Mouse (Mus musculus) left cerebral cortex, postnatal 25 days (tissue): ENCODE data around the gene 4930502E18Rik. TPM values are rescaled to one million over a fixed set of nuclear protein-coding genes. Genes with fewer than 3 reads are reported as not detected.
"Not testable (repeated sequence)": the region's sequence is repeated elsewhere in the genome, so short reads cannot be mapped to it uniquely, and the experiment has no call there.

Source experiments
- DNase-seq, 2 experiments: peaks; one replicate each; pipeline ENCODE4 v3.0.0; 2022; ENCODE audit warnings: low spot score in 2 of 2, mixed read lengths in 1 of 2
- intact Hi-C: fragments of 180-260 bp; cut with DNase I; formaldehyde crosslinking; loops from one replicate; pipeline ENCODE4 v1.15.1; 2025
- total RNA-seq, 2 experiments: library from RNA; stranded (reverse); gene quantifications; 2 replicates each; pipeline ENCODE4 v1.2.3; 2021

Gene 4930502E18Rik
- total RNA-seq, result under 1 TPM; 0.25 to 0.30 TPM

DNA sequence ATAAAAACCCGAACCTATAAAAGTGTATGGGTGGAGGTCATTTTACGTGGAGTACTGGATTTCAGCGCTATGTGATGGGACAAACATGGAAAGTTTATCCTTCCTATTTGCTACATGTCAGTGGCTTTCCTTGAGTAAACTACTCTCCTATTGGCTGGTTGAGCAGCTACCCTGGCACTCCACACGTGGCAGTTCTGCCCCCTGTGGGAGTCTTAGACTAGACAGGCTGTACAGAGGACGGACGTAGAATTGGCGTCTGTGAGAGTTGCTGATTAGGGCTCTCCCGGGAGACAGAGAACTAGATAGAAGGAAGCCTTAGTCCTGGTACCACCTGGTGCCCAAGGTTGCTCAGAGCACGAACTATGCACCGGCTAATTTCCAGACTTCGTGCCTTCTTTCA is at the start of gene 4930502E18Rik:
TSS of gene 4930502E18Rik (plus strand) at position 231 of the 400 bp plus-strand sequence.
- no peak for DNase-seq
- intact Hi-C loops, result no loop called here

DNA sequence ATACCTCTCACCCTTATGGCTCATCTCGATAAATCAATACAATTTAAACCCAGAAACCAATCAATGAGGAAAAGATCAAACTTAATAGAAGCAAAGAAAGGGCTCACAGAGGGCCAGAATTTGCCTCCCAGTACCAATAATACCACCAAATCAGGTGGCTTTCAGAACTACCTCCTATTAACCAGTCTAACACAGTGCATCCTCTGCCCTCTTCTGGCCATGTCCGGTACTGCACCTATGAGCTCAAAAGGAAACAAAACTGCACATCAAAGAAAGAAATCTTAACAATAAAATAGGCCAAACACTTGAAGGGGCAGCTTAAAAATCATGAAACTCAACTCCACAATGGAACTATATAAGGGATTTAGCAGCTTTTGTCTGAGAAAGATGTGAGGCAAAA is 47.7 kb upstream of the 4930502E18Rik start:
- peak; percentile 52 to 76 for DNase-seq
- intact Hi-C loops, result not testable (repeated sequence)

GRCm38 (mm10) chrX:53682650-53683049 is 42.0 kb upstream of the 4930502E18Rik start:
- DNase-seq, intact Hi-C loops: not testable (repeated sequence)

GRCm38 (mm10) chrX:53684676-53685075 is 40.0 kb upstream of the 4930502E18Rik start:
- DNase-seq, intact Hi-C loops: not testable (repeated sequence)

DNA sequence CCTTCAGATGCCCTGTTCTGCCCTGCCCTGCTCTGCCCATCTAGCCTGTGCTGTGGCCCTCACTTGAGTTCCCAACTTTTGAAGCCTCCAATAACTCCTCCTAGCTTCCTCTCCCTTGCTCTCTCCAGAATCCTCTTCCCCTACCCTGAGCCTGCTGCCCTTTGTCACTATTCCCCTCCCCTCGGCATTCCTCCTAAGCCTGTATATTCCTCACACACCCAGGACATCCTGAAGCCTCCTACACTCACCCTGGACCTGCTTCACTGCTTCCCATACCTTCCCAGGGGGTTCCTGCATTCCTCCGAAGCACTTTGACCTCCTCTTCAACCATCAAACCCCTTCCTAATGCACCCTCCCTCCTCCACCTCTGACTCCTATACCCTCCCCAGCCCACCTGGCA is 32.6 kb upstream of the 4930502E18Rik start:
- no peak for DNase-seq
- intact Hi-C loops, result no loop called here

DNA sequence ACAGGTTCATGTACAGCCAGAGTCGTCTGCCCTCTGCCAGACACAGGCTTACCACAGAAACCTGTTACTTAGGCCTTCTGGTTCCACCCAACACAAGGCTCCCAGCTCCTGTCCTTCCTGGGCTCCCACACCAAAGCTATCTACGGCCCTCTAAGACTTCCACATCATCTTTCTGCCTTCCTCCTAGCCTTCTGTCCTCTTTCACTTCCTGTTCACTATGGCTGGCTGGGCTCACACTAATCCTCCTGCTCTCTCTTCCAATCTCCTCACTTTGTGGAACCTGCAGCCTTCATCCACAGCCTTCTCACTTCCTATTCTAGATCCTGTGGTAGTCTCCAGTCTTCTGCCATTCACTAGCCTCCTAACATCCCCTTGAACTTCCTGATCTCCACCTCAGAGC is 31.5 kb upstream of the 4930502E18Rik start:
- intact Hi-C loops, result no loop called here
- DNase-seq, result no peak

DNA sequence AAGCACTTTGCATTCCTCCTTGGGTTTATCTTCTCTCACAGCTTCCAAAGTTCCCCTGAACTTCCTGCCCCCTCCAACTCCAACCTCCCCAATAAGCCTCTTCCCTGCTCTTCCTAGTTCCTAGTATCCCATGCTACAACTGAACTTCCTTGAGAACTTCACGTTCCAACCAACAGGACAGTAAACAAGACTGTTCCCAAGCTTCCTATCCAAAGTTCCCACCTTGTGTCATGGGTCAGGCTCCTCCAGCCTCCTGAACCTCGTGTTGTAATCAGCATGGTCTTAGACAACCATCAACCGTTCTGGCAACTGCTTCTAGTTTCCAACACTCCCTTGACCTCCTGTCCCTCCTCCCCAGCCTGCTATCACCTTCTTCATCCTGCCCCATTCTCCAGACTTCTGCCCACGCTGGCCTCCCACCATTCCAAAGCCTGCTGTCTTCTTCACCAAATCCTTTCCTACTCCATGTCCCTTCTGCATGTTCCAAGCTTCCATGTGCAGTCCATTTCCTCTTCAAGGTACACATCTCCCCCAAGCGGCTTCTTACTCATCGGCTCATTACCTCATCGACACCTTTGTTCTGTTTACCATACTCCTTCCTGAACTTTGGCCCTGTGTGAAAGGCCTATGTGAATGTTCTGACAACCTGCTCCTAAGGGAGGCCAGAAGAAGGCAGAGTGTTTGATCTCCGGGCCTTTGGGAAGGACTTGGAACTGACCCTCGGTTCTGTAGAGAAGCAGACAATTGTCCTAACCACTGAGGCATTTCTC is 30.4 kb upstream of the 4930502E18Rik start:
- DNase-seq, result no peak
- intact Hi-C loops, result no loop called here

DNA sequence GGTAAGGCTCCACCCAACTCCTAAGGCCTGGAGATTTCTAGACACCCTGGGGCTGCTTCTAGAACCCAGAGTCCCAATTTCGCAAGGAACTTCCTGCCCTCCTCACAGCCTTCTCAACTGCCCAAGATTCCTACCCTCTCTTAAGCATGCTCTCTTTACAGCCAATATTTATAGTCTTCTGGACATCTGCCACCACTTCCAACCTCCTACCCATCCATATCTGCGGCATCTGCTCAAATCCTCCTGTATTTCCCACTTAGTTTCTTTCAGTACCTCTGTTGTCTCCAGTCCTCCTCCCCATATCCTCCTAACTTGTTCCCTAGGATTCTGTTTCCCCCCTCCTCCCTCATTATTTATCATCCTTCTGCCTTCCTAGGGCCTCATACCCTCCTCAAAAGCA is 25.4 kb upstream of the 4930502E18Rik start:
- DNase-seq, result peak in 1 of 2 experiments; percentile 65
- intact Hi-C loops, result no loop called here

- intact Hi-C loops, result no loop called here
- no peak for DNase-seq
Measured at GRCm38 (mm10) chrX:53702673-53703072, 22.0 kb upstream of the 4930502E18Rik start.

- intact Hi-C loops, result no loop called here
- DNase-seq, result no peak
Measured at GRCm38 (mm10) chrX:53715942-53716322, 8.7 kb upstream of the 4930502E18Rik start.

DNA sequence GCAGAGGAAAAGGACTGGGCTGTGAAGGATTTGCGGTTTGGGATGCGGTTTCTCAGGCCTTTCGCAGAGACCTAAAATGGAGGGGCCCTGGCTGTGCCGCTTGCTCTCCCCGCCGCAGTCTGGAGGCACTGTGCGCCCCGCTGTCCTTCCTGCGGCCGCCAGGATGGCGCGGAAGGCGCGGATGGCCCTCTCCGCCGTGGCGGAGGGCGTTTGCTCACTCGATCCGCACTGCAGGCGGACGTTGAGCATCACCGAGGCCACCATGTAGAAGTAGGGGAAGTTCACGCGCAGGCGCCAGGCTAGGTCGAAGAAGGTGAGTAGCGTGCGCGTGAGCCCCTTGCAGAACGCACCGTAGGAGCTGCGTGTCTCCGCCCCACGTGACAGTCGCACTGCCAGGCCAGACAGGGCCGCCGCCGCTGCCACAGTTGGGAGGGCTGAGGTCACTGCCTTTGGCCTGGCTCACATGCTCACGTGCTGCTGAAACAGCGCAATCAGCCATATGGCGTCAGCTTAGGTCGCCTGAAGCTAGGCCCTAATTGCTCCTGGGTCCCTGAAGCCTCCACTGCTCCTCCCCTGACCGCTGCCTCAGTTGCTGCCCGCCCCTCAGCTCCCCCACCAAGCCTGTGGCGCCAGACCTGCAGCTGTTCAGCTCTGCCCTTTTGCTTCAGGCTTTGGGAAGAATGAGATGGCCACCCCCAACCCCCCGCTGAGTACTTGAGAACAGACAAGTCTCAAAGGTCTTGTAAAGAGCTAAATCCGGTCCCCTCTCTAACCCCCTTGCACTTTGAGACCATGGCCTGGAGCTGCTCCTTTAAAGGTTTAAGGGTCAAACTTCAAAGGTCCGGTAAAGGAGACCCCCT is 8.1 kb upstream of the 4930502E18Rik start:
- intact Hi-C loops, result no loop called here
- DNase-seq, result peak; percentile 43 to 52

DNA sequence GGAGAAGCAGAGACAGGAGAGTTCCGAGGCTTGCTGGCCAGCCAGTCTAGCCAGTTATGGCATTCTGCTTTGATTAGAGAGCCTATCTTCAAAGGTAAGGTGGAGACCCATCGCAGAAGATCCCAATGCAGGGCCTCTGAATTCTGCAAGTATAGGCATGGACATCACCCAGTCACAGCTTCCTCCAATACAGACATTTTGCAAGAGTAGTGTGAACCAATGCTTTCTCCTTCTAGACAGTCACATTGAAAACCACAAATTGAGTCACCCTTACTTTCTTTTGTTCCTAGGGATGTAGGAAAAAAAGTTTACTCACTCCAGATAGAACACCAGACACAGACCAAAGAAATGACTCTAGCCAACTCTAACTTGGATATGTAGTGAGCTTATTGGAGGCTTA is 4.3 kb downstream of the 4930502E18Rik start:
- no peak for DNase-seq
- intact Hi-C loops, result no loop called here

DNA sequence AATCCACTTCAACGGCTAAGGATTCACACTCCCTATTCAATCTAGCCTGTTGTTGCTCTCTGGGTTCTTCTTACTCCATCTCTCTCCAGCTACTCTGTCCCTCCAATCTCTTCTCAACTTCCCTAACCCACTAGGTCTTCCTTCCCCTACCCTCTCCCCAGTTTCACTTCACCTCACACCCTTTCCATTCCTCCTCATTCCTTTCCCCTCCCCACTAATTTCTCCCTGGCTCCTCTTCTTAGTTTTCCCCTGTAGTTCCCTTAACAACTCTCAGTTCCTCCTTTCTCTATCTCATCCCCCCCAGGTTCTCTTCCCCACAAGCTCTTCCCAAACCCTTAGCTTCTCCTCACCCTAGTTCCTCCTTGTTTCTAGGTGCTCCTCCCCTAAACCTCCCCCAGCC is 28.2 kb downstream of the 4930502E18Rik start:
- intact Hi-C loops, result no loop called here
- no peak for DNase-seq

DNA sequence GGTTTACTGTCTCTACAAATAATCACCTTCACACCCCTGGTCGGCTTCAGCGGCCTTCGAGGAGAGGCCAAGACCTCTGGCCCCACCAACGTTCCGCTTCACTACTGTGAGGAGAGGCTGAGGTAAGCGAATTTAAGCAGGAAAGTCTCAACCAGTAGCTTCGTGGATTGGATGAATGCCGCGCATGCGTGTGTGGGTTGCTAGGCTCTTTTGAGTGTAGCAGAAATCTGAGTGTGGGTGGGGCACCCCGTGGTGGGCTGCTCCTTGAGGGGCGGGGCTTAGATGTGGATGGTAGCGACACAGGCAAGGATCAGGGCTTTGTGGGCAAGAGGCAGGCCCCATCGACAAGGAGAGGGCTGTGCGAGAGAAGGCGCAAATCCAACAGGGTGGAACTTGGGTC is 33.1 kb downstream of the 4930502E18Rik start, which contains the start of gene 1700013H16Rik:
TSS of gene 1700013H16Rik (minus strand) at position 96 of the 400 bp plus-strand sequence.
- DNase-seq, result no peak
- intact Hi-C loops, result no loop called here

- intact Hi-C loops, result no loop called here
- no peak for DNase-seq
Measured at GRCm38 (mm10) chrX:53776276-53776675, 51.6 kb downstream of the 4930502E18Rik start, which contains the start of gene Zfp36l3. Gene Zfp36l3, minus strand, starts transcription at chrX:53776394.

Other genes with a start within 250 kb of the 4930502E18Rik start
- gene Rtl8c, start 116.8 kb upstream of the 4930502E18Rik start, total RNA-seq, result 100 to 1,000 TPM; 253 to 257 TPM
- not detected for gene Gm14597, start 115.8 kb upstream of the 4930502E18Rik start, total RNA-seq
- 100 to 1,000 TPM; 296 to 378 TPM for gene Rtl8a, start 81.1 kb upstream of the 4930502E18Rik start, total RNA-seq
- 100 to 1,000 TPM; 254 to 265 TPM for gene Rtl8b, start 54.4 kb upstream of the 4930502E18Rik start, total RNA-seq
- not detected for gene 1700013H16Rik, start 33.0 kb downstream of the 4930502E18Rik start, total RNA-seq
- not detected for gene Zfp36l3, start 51.6 kb downstream of the 4930502E18Rik start, total RNA-seq
- 1 to 10 TPM; 1.2 to 1.7 TPM for gene Xlr, start 72.9 kb downstream of the 4930502E18Rik start, total RNA-seq